Mouse (Mus musculus): ENCODE measurements at regions not wholly inside any gene's neighbourhood (a gene's known extent, or its start where the extent isn't known, plus 50 kb on each side); places are given as distances from the start of the nearest gene placed in this dataset.
"Not testable (repeated sequence)": the region's sequence is repeated elsewhere in the genome, so short reads cannot be mapped to it uniquely, and the experiment has no call there.

- not testable (repeated sequence) for DNase-seq
Observed at GRCm38 (mm10) chr12:115320641-115321040, 726.9 kb upstream of the Zfp386 start.

DNA sequence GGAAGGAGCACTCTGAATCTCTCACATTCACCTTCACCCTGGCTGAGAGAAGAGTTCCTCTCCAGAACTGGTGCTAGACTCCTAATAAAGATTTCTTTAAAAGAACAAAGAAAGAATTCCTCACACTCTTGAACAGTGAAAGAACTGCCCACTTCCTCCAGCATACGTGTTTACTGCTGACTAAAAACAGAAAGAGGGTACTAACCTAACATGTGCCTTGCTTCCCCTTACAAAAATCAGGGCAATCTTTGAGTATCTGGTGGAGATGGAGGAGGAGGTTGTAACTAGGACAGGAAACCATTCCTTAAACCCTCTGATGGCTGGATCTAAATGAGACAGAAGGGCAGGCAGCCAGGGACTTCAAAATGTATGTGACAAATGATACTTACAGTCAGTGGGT lies 719.1 kb upstream of the Zfp386 start:
- DNase-seq = no peak

GRCm38 (mm10) chr12:115334770-115335169 lies 712.8 kb upstream of the Zfp386 start:
- not testable (repeated sequence) for DNase-seq

DNA sequence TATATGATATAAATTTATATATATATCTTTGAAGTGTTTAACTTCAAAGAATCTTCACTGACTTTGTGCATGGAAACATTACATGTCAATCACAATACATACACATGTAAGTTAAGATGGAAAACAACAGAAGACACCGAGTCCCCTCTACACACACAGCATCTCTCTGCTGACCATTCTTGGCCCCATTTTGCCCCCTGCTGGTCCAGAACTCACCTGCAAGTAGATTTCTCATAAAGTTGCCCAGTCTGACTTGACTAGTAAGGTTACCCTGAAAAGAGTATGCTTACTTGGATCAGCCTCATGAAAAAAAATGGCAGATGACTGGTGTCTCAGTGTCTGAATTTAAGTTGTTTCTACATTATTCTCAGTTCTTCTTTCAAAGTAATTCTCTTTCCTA lies 710.9 kb upstream of the Zfp386 start:
- DNase-seq = no peak

- DNase-seq = not testable (repeated sequence)
Observed at GRCm38 (mm10) chr12:115346112-115346511, 701.4 kb upstream of the Zfp386 start.

GRCm38 (mm10) chr12:115359050-115359449 lies 688.5 kb upstream of the Zfp386 start:
- DNase-seq = not testable (repeated sequence)

- DNase-seq = not testable (repeated sequence)
Observed at GRCm38 (mm10) chr12:115365628-115366027, 681.9 kb upstream of the Zfp386 start.

GRCm38 (mm10) chr12:115371784-115372183 lies 675.7 kb upstream of the Zfp386 start:
- not testable (repeated sequence) for DNase-seq

- not testable (repeated sequence) for DNase-seq
Observed at GRCm38 (mm10) chr12:115373056-115373455, 674.5 kb upstream of the Zfp386 start.

DNA sequence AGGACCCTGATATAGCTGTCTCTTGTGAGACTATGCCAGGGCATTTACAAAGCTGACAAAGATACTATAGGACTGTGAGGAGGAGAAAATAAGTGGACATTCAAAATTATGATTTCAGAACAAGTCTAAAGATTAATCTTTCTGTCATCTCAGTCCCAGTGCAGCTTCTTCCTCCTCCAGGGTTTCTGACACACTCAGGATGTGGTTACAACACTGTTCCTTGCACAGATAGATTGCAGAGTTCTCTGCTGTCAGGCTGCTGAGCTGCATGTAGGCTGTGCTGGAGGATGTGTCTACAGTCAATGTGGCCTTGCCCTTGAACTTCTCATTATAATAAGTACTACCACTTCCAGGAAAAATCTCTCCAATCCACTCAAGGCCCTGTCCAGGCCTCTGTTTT lies 661.0 kb upstream of the Zfp386 start:
- DNase-seq = not testable (repeated sequence)

GRCm38 (mm10) chr12:115404116-115404515 lies 643.4 kb upstream of the Zfp386 start:
- DNase-seq = no peak

- no peak for DNase-seq
Observed at GRCm38 (mm10) chr12:115404657-115405056, 642.9 kb upstream of the Zfp386 start.

DNA sequence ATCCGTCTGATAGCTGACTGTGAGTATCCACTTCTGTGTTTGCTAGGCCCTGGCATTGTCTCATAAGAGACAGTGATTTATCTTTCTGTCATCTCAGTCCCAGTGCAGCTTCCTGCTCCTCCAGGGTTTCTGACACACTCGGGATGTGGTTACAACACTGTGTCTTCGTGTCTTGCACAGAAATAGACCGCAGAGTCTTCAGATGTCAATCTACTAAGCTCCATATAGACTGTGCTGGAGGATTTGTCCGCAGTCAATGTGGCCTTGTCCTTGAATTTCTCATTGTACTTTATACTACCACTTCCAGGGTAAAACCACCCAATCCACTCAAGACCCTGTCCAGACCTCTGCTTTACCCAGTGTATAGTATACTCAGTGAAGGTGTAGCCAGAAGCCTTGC lies 601.3 kb upstream of the Zfp386 start:
- not testable (repeated sequence) for DNase-seq

DNA sequence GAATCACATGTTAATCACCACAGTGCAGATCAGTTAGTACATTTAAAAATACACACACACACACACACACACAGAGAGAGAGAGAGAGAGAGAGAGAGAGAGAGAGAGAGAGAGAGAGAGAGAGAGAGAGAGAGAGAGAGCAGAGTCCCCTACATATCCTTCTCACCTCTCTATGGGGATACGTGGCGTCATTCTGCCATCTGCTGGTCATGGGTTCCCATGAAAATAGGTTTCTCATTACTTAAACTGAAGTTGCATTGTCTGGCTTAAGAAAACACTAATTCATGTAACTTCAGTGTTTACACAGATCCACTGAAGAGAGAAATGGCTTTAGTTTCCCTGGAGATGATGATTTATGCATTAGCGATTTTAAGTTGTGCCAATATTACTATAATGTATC lies 594.9 kb upstream of the Zfp386 start:
- DNase-seq = not testable (repeated sequence)

- DNase-seq = not testable (repeated sequence)
Observed at GRCm38 (mm10) chr12:115464777-115465176, 582.7 kb upstream of the Zfp386 start.

- not testable (repeated sequence) for DNase-seq
Observed at GRCm38 (mm10) chr12:115468015-115468414, 579.5 kb upstream of the Zfp386 start.

GRCm38 (mm10) chr12:115468569-115468968 lies 579.0 kb upstream of the Zfp386 start:
- not testable (repeated sequence) for DNase-seq

GRCm38 (mm10) chr12:115498865-115499264 lies 548.7 kb upstream of the Zfp386 start:
- DNase-seq = no peak

- not testable (repeated sequence) for DNase-seq
Observed at GRCm38 (mm10) chr12:115507285-115507684, 540.2 kb upstream of the Zfp386 start.

DNA sequence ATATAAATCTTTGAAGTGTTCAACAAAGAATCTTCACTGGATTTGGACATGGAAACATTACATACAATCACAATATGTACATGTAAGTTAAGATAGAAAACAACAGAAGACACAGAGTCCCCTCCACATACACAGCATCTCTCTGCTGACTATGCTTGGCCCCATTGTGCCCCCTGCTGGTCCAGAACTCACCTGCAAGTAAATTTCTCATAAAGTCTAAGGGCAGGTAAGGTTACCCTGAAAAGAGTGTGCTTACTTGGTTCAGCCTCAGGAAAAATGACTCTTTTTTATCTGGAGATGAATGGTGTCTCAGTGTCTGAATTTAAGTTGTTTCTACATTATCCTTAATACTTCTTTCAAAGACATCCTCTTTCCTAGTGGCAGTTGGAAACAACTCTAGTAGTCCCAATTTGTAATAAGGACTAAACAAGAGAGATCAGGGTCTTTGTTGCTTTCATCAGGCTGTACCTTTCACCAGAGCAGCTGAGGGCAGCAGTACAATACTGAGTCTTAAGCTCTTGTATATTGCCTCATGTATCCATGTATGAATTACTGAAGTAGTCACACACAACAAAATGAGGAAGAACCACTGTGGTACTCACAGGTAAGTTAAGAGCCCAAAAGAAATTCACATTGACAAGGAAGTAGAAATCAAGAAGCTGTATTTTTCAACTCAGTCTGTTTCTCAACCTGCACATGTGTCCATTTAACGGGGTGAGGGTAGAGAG lies 538.7 kb upstream of the Zfp386 start:
- DNase-seq = not testable (repeated sequence)

GRCm38 (mm10) chr12:115518778-115519541 lies 528.6 kb upstream of the Zfp386 start:
- DNase-seq = not testable (repeated sequence)

- DNase-seq = no peak
Observed at GRCm38 (mm10) chr12:115527065-115527464, 520.5 kb upstream of the Zfp386 start.

DNA sequence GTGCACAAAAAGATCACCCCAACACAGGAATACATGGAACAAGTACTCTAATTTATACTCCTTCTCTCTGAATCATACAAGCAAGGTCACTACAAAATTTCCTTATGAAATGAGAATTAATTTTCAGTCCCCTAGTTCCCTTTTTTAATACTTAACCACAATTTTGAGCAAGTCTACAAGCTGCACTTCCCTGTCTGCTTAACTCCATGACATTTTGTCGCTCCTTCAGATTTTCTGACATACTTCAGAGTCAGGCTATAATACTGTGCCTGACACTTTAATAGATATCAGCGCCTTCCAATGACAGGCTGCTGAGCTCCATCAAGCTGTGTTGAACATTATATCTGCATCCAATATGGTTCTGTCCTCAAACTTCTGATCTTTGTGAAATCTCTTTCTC lies 505.0 kb upstream of the Zfp386 start:
- DNase-seq = no peak

DNA sequence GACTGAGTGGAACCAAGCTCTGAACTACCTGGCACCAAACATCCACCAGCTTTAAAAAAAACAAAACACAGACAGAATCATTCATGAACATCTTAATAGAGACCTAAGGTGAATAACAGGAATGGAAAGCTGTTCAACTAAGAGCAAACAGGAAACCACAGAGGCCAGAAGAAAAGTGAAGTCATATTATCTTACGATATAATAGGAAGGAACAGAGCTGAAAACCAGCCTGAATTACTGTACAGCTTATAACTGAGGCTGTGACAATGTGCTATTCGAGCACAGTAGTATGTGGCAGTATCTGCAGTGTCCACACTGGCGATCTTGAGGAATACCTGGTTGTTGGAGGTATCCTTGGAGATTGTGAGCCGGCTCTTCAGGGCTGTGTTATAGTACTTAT lies 480.6 kb upstream of the Zfp386 start:
- not testable (repeated sequence) for DNase-seq
